Mouse (Mus musculus): ENCODE measurements at regions not wholly inside any gene's neighbourhood (a gene's known extent, or its start where the extent isn't known, plus 50 kb on each side); places are given as distances from the start of the nearest gene placed in this dataset.
A peak's percentile ranks its signal among the peaks of the same experiment; 100 is the strongest.

DNA sequence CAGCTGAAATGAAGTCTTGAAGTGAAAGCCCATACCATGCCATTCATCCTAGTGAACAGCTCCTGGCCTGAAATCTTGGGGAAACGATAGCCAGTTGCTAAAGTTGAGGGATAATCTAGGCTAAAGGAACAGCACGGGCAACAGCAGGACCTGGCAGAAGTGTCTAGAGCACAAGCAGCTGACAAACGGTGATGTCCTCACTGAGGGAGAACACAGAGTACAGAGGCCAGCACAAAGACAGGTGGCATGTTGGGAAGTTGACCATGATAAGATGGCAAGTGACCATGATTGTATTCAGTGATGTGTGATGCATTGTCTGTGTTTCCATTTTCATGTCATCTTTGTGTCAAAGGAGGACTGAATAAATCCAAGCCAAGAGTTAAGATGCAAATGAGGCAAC is 212.4 kb upstream of the Ntm start:
- DNase-seq = no peak

DNA sequence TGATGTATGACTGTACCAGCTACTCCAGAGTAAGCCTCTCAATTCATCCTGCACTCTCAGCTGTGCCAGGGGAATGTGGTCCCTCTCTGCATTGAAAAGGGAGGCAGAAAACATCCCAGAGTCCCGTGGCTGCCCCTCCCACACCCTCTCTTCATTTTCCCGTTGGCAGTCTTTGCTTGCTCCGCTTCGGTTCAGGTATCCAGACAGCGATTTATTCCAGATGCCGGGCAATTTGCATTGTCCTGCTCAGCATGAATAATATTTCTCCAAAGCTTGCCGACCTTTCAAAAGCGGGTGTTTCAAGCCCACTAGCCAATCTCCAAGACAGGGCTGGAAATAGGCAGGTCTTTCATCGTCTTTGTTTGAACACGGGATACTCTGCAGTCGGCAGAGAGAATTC is 220.5 kb upstream of the Ntm start:
- DNase-seq = no peak

DNA sequence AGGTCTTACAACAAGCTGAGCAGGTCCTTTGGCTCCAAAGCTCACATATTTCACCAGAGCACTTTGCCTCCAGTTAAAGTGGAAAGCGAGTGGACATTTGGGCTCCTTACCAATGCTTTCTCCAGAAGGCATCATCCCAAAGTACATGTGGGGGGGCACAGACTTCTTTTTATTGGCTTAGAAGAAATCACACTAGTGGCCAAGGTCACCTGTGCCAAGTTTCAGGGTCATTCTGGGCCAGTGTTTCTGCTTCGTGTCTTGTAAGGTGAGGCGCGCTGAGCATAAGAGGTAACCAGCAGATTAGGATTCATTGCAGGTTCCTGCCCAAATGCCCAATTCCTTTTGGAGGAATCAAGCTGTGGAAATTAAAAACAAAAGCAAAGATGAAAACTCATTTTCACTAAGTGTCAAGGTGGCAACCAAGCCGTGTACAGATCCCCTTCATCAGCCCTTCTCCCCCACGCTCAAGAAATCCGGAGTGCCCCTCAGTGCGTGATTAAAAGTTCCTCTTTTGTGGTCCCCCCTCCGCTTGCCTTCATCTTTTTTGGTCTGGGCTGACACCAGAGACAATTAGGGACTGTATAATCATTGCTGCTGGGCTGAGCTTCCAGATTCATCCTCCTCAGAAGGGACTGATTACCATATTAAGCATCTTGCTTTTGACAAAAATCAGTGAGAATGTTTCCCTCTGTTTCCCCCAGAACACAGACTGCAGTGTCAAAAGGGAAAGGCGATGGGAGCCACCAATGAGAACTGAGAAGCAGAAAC is 222.2 kb upstream of the Ntm start:
- DNase-seq = no peak

DNA sequence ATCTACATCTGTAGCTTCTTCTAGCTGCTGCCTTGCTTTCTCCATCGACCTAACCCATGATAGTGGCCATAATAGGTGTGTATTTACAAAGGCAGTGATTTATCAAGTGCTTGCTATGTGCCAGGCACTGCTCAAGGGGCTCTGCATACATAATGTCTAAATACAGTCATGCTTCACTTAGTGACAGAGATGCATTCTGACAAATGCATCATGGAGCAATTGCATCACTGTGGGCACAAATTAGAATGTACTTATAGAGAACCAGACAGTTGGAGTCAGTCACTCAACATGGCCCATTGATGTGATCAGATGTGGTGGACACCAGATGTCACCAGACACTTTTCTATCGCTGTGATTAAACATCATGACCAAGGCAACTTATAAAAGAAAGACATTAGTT is 223.3 kb upstream of the Ntm start:
- DNase-seq = no peak

DNA sequence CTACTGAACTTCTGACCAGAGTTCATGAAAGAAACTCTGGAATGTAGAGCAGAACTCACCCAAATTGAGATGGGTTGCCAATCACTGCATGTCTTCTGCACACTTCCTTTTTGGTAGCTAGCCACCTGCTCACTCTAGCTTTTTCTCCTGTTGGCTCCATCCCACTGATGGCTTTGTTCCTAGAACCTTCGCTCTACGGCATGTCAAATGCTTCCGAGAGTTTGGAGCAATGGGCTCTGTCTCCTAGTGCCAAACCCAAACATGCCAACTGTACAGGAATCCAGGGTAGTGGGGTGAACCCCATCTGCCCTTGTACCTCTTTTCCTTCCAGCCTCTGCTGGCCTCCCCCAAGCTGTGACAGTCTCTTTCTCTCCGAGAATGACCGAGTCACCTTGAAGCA is 227.1 kb upstream of the Ntm start:
- DNase-seq = peak; percentile 92

DNA sequence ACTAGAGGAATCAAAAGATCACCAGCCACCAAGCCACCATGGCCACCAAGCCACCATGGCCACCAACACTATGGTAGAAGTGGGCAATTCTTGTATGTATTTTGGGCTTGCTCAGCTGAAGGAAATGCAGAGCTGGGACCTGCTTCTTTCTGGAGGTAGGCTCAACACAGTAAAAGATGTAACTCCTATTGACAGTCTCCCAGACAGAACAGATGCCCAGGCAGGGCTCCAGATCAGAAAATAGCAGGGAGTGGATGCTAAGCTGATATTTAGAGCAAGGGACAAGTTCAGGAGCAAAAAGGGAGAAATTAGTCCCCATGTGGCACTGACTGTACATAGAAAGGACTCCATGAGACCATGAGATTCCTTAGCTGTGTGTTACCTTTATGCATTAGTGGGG is 228.2 kb upstream of the Ntm start:
- peak; percentile 77 for DNase-seq

DNA sequence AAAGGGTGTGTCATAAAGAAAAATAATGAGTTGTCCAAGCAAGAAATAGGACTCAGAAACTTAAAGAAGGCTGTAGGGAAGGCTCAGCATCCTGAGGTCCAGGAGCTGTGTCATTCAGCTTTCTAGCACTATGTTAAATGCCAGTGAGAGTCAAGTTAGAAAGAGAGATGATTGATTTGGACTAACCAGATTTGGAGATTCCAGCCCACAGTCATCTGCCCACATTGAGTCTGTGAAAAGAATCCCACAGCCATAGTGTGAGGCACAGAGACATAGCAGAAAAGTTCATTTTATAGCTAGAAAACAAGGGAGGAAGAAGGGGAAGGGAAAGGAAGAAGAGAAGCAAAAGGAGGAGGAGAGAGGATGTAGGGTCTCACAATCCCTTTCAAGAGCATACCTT is 229.0 kb upstream of the Ntm start:
- no peak for DNase-seq

DNA sequence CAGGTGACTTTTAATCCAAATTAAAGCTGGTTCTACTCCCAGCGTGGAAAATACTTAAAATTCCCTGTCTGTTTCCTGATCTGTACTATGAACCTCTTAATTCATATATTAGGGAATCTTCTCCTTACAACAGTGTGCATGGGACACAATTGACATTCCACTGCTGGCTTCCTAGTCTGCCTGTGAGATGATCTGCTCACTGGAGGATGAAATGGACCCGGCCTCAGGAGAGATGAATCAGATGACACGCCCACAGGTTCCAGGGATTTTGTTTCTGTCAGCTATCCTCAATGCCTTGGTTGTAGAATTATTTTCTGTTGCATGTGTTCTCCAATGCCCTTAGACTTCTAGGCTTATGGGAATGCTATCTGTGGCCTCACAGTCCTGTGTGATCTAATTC is 231.9 kb upstream of the Ntm start:
- no peak for DNase-seq

DNA sequence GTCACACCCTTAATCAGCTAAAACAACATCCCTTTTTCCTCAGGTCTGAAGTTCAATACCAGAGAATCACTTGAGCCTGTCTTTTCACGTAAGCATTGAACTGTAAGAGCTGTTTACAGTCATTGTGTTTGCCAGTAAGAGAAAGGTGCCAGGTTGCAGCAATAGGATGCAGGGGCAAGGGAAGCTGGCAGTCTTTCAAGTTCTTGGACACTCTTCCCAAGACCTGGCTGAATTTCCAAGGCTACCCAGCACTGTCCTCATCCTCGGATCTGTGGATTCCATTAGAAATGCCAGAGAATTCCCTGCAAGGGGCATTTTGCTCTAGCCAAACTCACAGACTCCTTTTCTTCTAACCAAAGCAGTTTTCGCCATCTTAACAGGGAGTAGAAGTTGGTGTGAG is 224.5 kb upstream of the Snx19 start:
- DNase-seq = no peak

DNA sequence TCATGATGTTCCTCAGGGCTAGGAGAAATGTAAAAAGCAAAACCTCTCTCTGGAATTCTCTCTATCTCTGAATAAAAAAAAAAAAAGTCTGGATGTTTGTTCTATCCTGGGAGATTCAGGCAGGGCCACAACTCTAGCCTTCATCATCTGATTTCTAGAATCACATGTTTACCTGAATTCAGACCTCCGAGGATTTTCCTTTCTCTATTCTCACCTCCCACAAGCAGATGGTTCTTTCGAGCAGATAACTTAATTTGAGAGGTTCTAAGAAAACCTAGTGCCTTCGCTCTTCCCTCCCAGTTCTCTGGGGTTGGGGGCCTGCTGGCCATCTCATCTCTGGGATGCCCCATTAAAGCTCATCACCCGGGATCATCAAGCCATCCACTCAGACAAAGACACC is 219.3 kb upstream of the Snx19 start:
- no peak for DNase-seq

DNA sequence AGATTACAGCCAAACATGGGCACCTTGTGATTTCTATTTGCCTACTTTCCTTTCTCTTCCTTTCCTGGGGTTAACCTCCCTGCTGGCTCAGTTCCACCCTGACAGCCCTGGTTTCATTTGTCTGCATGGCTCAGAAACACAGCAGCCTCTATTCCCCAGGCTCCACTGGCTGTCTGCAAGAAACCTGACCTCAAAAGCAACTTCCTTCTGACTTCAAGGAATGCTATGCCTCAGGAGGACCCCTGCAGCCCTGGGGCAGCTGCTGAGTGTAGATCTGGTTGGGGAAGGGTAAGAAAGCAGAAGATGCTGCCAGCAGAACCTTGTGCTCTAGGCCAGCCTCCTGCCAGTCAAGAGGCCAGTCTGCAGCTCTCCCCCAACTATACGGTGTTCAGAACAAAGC is 217.1 kb upstream of the Snx19 start:
- no peak for DNase-seq

DNA sequence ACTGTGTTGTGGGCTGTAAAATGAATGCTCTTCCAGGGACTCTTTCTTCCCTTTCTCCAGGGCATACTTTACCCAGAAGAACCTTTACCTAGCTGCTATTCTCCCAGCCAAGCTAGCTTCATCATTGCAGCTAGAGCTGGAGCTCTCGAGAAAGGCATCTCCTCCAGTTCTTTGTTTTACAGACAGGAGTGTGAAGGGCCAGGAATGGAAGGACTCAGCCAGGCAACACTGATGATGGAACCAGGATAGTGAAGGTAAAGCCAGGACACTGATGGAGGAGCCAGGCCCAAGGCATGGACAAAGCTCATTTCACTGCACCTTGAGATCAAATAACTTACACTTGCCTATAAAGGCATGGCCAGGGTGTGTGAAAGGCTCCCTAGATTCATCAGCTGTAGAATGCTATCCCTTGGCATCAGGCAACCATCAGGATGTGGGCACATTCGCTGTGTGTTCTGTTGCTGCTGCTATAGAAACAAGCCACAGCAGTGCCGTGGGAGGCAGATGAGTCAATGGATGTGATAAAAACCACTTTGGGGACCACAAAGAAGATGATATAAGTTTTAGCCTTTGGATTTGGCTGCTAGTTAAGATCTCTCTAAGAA is 214.3 kb upstream of the Snx19 start:
- DNase-seq = no peak

DNA sequence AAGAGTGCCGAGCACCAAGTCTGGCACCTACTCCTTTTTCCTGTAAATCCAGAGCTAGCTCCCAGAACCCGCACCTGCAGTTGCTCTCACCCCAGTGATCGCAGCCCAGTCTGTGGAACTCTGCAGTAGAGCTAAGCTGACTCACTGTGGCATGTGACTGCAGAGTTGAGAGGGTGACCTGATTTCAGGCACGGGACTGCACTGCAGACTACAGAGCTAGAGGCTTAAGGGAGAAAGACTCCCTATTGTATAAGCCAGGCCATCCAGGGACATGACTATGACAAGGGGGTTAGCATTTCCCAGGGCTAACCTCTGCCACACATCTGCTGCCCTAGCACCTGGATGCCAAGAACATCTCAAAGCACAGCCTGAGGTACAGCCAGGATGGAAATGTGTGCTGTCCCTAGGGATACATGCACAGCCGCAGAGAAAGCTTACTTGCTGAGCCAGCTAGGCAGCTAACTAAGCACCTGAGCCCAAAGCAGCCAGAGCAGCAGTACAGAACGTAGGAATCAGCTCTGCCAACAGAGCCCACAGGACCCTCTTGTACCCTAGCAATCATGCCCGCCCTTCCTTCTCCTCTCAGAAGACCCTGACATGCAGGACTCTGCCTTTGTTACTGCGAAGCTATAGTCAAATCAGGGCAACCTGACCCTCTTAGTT is 192.3 kb upstream of the Snx19 start:
- DNase-seq = peak; percentile 46

DNA sequence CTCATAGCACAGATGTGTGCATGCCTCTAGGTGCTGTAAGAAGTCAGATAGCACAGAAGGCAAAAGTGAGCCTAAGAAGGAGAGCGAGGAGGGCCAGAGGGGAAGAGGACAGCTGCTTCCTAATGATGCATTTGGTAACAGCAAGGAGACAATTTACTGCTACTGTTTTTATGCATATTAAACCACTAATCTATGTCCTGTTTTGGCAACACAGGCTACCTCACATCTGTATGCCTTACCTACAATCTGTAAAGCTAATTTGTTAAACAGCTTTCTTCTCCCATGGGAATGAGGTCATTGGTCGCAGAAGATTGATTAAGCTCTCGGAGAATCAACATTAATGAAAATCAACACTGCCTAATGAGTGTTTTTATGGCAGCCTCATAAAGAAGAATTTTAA is 191.1 kb upstream of the Snx19 start:
- no peak for DNase-seq

DNA sequence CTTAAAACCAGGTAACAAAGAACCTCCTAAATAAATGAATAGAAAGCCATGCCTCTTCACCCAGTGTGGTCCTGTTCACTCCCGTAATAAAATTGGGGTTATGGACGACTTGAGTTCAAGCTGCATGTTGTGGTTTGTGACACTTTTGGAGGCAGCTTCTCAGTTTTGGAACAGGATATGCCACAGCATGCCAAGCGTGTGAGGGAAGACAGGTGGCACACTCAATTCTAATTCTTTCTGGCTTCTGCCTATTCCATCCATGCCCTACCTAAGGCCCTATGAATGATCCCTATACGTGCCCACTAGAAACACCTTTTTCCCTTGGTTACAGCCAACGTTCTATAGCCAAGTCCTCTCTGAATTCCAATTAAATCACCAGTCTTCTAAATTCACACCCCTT is 184.8 kb upstream of the Snx19 start:
- peak; percentile 61 for DNase-seq

DNA sequence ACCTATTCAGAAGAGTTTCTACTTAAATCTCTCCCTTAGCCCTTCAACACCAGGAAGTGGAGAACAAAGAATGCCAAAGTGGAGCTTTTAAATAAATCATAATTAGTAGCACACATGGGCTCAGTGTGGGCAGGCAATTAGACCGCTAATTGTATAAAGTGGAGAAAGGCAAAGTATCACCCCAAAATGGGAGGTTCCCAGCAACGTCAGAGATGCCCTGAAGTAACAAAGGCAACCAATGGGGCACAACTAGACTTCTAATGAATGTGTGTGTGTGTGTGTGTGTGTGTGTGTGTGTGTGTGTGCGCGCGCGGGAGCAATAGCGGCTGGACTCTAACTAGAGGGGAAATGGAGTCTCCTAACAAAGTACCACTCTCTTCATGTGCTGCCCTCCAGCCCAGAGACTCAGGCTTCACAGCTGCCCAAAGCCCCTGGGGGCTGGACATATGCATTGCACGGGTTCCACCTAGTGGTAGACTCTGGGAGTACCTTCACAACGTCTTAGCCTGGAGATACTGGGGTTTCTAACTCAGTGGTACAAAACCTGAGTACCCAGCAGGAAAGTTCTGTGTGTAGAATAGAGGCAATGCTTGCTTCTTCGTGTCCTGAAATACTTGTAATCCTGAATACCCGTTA is 162.3 kb upstream of the Snx19 start:
- peak; percentile 31 for DNase-seq

DNA sequence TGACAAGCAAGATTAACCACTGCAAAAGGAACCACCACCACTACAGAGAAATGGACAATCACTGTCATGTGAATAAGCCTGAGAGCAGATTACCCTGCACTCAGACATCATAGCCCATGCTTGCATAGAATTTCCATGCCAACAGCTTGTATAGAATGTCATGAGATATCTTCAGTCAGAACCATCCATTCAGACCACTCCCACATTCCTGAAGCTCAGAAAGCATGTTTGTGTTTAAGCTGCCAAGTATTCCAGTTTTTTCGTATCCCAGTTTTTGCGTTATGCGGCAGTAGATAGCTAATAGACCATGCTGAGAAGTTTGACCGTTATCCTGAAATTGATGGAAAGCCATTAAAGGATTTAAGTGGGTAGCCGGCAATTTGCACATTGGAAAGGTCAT is 155.8 kb upstream of the Snx19 start:
- DNase-seq = no peak

DNA sequence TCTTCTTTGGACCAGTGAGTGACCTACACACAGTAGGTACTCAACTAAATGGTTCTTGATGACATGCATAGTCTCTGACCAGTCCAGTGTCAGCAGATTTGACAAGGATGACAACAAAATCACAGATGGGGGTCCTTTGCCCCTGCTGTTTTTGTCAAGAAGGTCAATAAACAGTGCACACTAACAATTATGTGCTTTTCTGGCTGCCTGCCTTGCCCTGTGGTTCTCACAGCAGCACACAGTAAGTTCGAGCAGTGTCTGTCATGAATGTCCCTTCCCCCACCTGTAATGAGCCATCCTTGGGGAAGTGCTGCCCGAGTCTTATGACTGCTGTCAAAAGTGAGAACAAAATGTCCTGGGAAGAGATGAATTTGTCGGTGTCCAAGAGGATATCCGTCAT is 153.1 kb upstream of the Snx19 start:
- DNase-seq = no peak

DNA sequence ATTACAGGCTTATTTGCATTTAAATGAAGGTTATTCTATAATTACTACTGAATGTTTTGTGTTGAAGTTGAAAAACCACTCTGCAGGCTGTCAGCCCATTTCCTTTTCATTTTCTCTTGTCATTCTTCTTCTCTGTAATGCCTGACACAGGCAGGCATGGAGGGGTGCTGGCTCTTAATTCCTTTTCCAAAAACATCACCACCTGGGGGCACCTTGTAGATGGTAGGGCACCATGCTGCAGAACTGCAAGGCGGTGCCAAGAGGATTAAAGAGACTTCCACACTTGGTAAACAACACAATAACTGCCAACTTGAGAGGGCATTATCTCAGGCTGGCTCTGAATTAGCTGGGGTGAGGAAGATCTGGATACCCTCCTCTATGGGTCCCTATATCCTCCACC is 148.7 kb upstream of the Snx19 start:
- DNase-seq = peak; percentile 29

DNA sequence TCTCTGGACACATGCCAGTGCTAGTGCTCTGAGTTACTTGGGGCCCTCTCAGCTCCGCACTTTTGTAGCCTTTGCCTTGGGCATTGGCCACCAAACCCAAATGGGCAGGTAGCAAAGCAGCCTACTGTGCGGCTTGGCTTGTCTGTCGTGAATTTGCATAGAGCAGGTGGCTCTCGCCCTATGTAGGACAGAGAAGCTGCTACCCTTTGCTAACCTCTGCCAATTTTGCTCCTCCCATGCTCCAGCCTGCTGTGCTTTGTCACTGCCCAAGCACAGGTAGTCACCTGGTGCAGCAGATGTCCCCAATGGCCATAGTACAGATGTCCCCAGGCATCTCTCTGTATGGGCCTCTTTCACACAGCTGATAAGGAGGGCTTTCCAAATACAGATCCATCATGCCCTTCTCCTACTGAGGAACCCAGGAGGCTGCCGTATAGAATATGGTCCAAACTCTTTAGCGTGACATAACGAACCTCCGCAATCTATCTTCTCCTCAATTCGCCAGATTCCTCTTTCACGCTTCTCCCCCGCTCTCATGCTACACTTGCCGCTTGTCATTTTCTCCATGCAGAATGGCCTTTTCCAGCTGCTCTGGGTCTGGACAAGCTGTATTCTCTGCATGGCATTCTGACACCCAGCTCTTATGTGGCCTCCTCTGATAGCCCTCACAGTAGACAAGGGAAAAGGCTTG is 143.7 kb upstream of the Snx19 start:
- peak; percentile 97 for DNase-seq

DNA sequence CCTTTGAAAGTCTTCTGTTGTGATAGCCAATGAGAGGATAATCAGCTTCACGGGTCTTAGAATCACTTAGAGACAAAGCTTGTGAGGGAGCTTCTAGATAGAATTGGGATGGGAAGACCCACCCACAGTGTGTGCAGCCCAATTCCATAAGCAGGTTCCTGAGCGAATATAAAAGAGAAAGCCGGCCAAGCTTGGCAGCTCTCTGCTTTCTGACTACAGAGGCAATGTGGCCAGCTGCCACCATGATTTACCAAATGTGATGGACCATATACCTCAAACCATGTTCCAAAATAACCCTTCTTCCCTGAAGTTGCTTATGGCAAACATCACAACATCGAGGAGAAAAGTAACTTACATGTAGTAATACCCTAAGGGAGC is 143.1 kb upstream of the Snx19 start:
- peak; percentile 55 for DNase-seq

DNA sequence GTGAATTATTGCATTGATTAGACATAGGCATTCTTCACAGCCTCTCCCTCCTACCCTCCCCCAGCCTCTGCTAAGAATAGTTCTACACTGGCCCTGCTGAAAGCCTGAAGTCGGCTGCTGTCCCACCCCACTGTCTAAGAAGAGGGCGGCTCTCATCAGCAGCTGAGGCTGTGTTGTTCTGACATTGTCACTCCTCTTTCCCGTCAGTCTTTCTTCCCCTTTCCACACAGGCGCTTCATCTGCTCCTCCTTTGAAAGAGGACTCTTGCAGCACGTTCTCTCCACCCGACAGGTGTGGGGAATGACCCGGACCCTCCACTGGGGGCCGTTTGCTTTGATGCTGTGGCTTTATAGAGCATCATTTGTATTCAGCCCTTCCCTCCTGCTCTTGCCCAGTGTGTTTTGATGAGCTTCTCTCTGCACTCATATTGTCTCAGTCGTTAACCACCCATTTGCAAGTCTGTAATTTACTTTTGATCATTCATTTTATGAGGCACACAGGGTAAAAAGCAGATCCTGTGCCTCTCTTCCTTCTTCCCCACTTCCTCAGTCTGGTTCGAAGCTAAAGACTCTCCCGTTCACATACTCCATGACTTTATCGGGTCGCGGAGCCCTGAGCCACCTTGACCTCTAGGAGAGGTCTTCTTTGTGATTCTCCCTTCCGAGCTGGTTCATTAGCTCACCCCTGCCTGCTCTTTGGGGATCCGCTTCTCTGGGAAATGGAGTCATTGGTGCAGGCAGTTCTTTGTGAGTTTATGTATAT is 142.2 kb upstream of the Snx19 start:
- peak; percentile 32 for DNase-seq

DNA sequence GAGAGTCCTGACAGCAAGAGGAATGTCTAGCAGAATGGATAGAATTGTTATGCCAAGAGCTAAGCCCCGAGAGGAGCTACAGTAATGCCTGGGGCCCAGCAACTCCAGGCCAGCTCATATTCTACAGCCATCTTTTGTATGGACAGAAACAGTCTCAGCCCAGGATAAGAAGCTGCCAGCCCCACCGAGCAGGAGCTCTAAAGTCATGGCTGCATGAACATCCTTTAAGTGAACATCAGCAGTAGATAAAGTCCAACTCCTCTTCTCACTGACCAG is 141.6 kb upstream of the Snx19 start:
- DNase-seq = no peak
